Mouse (Mus musculus): ENCODE measurements around the gene Ascl2.

Ascl2 gene

GRCm38 (mm10) chr7:142997403-142998150 lies 28.5 kb upstream of the Ascl2 start:
- DNase-seq: no peak

GRCm38 (mm10) chr7:142996998-142997397 lies 27.9 kb upstream of the Ascl2 start:
- DNase-seq: no peak

- DNase-seq: no peak
Measured at GRCm38 (mm10) chr7:142995630-142996338, 26.7 kb upstream of the Ascl2 start.

- DNase-seq: no peak
Measured at GRCm38 (mm10) chr7:142995004-142995403, 25.9 kb upstream of the Ascl2 start.

GRCm38 (mm10) chr7:142987718-142988117 lies 18.7 kb upstream of the Ascl2 start:
- DNase-seq: no peak

GRCm38 (mm10) chr7:142985146-142985545 lies 16.1 kb upstream of the Ascl2 start:
- DNase-seq: no peak

- no peak for DNase-seq
Measured at GRCm38 (mm10) chr7:142981908-142982307, 12.8 kb upstream of the Ascl2 start.

GRCm38 (mm10) chr7:142967884-142968808 lies 918 bp downstream of the Ascl2 start:
- no peak for DNase-seq

GRCm38 (mm10) chr7:142967414-142967883 lies 1.6 kb downstream of the Ascl2 start:
- no peak for DNase-seq

DNA sequence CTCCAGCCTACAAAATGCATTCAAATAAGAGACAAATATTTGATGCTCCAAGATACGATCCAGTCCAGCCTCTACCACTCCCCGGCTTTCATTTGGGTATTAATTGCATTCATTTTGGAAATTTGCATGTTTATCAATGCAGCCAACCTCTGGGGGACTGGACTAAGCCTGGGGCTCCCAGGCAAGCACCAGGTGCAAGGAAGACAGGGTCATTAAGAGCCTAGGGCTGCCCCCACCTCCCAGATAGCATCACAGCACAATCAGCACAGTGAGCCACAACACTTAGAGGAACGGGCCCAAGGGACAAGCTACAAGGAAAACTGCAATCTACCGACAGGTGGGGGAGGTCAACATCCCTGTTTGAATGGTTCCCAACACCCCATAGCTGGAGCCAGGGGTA lies 9.3 kb downstream of the Ascl2 start:
- no peak for DNase-seq

- no peak for DNase-seq
Measured at GRCm38 (mm10) chr7:142958817-142959216, 10.2 kb downstream of the Ascl2 start.

DNA sequence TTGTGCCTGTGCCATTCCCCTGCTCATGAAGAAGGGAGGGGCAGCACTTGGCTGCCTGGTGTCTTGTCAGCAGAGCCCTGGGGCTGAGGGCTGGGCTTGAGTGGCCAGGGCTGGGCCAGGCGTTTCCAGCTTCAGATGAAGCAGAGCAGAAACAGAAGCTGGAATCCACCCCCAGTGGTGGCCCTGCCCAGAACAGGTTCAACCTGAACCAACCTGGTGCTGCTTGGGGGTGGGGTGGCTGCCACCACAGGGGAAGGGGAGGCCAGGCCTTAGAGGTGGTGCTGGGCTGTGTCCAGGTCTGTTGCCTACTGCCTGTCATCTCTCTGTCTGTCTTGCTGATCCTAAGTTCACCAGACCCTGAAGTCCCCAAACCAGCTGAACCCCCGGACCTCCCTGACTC lies 13.0 kb downstream of the Ascl2 start:
- DNase-seq: no peak

DNA sequence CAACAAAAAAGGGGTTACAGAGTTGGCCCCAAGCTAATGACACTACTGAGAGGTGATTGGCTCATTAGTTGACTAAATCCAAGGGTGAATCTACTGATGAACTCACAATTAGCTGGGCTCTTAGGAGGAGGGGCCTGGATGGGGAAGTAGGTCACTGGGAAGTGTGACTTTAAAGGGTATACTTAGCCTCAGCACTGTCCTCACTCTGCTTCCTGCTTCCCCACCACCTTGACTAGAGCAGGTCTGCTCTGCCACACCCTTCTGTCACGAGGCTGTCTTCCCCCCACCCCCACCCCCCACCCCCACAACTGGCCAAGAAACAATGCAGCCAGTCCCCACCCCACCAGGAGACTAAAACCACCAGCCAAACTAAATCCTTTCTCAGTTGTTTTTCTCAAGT lies 19.5 kb downstream of the Ascl2 start:
- DNase-seq: no peak

GRCm38 (mm10) chr7:142937631-142938030 lies 31.4 kb downstream of the Ascl2 start:
- no peak for DNase-seq

DNA sequence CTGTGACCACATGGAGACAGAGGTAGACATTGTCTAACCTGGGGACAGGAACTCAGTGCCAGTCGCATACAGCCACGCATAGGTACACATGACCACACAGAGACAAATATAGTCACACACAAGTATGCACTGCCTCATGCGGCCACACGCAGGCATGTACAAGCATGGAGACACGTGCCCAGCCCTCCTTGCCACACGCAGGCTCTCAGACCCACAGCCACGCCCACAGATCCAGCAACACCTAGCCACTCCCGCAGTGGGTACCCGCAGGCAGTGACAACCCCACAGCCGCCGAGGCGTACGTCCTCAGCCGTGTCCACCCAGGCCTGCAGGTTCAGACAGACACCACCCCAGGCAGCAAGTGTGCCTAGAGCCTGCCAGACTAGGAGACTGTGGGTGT lies 33.4 kb downstream of the Ascl2 start:
- no peak for DNase-seq

- no peak for DNase-seq
Measured at GRCm38 (mm10) chr7:142932469-142932868, 36.6 kb downstream of the Ascl2 start.

DNA sequence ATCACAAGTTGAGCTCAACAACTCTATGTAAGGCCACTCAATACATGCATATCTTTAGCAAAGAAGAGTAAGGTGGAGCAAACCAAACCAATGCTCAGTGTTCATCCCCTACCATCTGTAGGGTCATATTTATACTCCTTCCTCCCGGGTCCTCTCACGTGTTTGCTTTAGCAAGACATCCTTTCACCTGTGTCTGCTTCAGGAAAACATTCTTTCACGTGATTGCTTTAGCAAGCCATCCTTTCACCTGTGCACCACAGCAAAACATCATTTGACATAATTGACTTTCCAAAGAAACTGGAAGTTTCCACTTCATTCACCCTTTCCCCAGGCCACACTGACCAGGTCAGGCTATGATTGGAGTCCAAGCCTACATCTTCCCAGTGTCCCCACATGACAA lies 38.0 kb downstream of the Ascl2 start, which contains the start of gene Th:
Th (minus strand) TSS at position 101 of the 400 bp plus-strand sequence.
- DNase-seq: no peak

DNA sequence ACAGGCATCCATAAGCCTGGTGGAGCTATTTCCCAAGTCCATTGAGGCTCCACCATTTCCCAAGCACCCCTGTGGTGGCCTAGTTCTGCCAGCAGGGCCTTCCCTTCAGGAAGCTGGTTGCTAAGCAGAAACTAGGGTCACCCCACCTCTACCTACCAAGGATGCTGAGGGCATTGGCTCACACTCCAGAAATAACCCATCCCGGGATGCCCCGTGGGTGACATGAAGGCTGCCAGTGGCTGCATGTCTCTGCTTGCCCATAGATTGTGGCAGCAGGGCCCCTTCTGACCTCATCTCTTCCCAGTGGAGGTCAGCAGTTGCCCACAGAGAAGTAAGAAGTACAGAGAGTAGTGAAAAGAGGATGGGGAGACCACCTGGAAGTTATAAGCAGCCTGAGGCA lies 39.5 kb downstream of the Ascl2 start:
- DNase-seq: no peak

DNA sequence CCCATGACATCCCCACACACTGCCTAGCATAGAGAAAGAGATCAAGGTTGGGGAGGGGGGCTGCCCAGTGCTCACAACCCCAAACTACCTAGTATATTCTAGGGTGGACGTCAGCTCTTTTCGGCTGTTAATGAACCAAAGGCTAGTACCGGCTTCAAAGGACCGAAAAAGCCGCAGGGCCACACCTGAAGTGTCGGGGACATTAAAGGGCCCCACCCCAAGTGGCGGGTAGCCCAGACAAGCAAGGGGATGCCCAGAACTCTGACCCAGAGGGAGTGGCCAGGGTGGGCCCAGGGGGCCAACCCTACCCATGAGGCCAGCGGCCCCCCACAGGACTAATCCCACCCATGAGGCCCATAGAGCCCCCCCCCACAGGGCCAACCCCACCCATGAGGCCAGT lies 41.8 kb downstream of the Ascl2 start:
- no peak for DNase-seq

DNA sequence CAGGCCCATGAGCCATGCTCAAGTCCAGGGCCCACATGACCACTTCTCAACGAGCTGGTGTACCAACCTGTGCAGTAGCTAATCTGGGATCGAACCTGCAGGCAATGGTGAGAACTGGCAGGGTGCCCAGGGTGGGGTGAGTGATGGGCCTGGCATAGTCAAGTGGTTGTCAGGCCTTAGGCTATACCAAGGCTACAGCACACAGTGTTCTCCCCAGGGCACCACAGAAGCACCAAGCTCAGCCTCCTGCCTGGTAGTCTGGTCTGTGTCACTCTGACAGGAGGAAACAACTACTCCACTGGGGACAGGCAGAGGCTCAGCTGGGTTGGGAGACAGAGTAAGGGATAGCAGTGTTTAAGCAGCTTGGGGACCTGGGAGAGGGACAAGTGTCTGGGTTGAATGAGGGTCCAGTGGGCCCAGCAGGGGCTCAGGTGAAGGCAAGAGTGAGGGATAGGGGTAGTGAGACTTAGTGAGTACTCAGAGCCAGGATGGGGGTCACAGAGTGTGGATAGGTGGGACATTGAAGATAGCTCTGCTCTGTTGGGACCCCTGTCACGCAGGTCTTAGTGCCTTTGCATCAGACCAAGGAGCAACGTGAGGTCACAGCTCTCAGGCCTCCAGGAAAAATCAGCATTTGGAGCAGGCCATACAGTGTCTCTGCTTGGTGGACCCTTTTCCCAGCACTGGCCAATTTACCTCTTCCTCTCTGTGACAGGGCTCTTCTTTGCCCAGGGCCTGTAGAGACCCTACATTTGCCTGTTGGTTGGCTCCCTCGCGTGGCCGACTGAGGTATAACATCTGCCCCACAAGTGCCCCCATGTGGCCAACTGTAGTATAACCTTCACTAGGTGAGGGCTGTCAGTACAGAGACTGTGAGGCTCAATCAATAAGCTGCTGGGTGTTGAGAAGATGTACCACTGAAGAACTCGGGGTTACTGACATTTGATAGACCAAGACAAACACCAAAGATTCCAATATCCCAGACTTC lies 50.1 kb downstream of the Ascl2 start:
- DNase-seq: peak; percentile 88 to 91

DNA sequence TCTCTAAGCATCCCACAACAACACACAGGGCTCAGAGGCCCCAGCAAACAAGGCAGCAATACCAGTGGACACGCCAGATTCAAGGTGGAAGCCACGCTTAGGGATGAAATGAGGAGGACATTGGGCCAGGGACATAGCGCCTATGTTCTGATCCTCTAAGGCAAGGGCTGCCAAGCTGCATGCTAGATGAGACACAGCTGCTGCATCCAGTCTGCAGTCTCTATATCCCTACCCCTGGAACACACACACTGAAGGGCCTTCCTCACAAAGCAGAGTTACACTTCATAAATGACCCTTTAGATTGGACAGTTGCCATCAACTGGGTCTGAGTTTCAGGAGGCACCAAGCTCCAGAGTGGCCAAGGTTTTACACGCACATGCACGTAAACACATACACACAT lies 51.4 kb downstream of the Ascl2 start:
- DNase-seq: no peak
